Mouse (Mus musculus) testis, adult 2 months (tissue): ENCODE measurements around the gene Pik3r3.

ENCODE experiments used
- CTCF ChIP-seq: fragments of 200-500 bp; IDR thresholded peaks from 2 replicates; pipeline ENCODE4 v1.5.1; 2012; ENCODE audit warnings: low read depth, mild to moderate bottlenecking, inconsistent platforms, low read length, moderate library complexity; ENCODE audit not compliant: control insufficient read depth, insufficient read depth, insufficient replicate concordance
- POLR2A ChIP-seq: fragments of 200-500 bp; IDR thresholded peaks from 2 replicates; pipeline ENCODE4 v1.6.1; 2012; ENCODE audit warnings: low read depth, mild to moderate bottlenecking, inconsistent platforms, low read length, moderate library complexity; ENCODE audit not compliant: control insufficient read depth

DNA sequence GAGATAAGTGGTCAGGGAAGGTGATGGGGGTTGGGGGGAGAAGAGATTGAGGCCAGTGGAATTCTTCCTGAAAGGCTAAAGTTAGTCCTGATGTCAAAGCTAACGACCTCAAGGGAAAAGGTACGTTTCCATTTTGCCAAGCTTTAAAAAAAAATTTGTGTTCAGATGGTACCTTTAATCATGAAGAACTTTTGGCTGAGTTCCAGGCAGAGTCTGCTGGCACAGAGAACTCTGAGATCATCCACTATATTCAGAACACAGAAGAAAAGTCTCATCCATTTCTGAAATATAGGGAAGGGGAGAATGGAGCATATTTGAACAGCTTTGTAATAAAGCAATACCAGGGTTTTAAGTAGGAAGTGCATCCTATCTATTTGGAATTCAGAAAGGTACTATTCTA, 4.4 kb upstream of the Pik3r3 start:
- TF ChIP-seq POLR2A = no peak
- no peak for TF ChIP-seq CTCF
